Mouse (Mus musculus) CD4-positive, CD25-positive, alpha-beta regulatory T cell (primary cell): ENCODE measurements around the gene Mrps14. TPM values are rescaled to one million over a fixed set of nuclear protein-coding genes. Genes with fewer than 3 reads are reported as not detected.

Experiments used
- polyA plus RNA-seq: library from polyadenylated mRNA; unstranded; fragments of 100-300 nt; shearing (Covaris generic); gene quantifications from one replicate; pipeline ENCODE4 v1.2.1, GENCODE M21; 2017

The Mrps14 gene
- 183 TPM for polyA plus RNA-seq

DNA sequence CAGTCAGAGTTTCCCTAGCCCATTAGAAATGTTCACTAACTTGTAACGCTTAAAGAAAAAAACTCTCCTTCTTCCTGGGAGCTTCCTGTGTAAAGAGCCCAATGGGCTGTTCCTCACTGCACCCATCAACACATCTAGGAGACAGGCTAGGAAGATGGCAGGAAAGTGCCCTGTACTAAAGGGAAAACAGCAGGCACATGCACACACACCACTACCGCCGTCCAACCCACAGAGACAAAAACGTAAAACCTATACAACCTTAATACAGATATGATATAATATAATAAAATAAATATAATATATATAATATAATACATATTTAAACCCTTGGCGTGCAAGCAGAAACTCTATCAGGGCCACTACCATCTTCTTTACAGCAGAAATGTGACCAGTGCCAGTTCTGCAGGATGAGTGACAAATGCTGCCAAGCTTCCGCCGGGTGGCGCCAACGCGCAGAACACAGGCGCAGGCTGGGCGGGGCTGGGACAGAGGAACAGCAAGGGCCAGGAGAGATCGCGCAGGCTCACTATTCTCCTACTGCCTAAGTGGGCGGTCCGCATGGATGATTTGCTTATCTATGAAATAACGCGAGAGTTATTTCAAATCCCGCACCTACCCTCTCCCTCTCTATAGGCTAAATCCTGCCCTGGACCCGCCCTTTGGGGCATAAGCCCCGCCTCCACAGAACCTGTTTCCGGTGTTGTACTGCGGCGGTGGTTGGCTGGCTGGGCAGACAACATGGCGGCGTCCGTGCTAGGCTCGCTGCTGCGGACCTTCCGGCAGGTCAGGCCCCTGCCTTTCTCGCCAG is at the start of gene Mrps14:
Mrps14 (plus strand) TSS at position 687 of the 808 bp plus-strand sequence.

DNA sequence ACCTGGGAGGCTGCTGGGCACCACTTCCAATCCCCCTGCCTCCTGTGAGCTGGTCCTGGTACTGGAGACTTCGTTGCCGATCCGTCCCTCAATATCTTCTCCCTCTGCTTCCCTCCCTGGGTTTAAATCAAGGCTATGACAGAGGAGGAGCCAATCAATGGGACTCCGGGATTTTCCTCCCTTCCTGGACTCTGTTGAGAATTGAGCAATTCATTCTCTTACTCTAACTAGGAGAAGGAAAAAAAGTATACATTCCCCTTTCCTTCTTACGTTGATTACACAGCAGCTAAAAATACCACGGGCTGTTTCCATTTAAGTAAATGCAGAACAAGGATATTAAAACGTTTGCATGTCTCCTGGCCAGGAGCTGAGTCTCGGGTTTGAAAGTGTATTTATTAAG is 41.5 kb upstream of the Mrps14 start, which contains the start of gene Tnn:
Tnn (minus strand) TSS at position 101 of the 400 bp plus-strand sequence.

GRCm38 (mm10) chr1:160212703-160213669 is 18.0 kb downstream of the Mrps14 start, which contains the start of gene Cacybp:
Cacybp (minus strand) TSS chr1:160212875.

Other genes with a start within 250 kb of the Mrps14 start
- 333 TPM for gene 4930523C07Rik, start 150.8 kb upstream of the Mrps14 start, polyA plus RNA-seq
- gene Tnn, start 41.6 kb upstream of the Mrps14 start, polyA plus RNA-seq = 0.08 TPM
- 105 TPM for gene Cacybp, start 17.7 kb downstream of the Mrps14 start, polyA plus RNA-seq